Mouse (Mus musculus) skeletal muscle tissue, adult 2 months (tissue): Measurements from ENCODE around the gene Anapc7.
"Not testable (repeated sequence)": the region's sequence is repeated elsewhere in the genome, so short reads cannot be mapped to it uniquely, and the experiment has no call there.

Experiments used
- DNase-seq: peaks from one replicate; pipeline ENCODE4 v3.0.0-alpha.2; 2012; ENCODE audit warnings: low read depth, low spot score

The Anapc7 gene

GRCm38 (mm10) chr5:122450913-122451317 is 29.4 kb downstream of the Anapc7 start:
- no peak for DNase-seq

GRCm38 (mm10) chr5:122451324-122451723 is 29.8 kb downstream of the Anapc7 start:
- no peak for DNase-seq

DNA sequence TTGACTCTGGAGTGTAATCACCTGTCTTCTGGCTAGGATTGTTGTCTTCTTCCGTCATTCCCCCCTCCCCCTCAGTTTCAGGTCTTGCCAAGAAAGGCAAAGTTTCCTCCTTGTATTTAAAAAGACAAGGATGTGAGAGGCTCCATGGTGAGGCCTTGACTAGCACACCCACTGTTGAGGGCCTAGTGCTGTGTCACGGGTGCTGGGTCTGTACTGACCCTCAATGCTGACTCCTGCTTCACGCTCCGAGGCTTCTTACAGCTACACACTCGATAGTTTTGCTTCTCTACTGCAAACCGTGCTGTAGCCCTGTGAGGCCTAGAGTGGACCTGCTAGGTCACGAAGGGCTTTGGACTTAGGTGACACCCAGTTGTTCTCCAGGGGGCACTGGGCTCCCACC is 30.7 kb downstream of the Anapc7 start:
- no peak for DNase-seq

- DNase-seq: no peak
Measured at GRCm38 (mm10) chr5:122453188-122453587, 31.7 kb downstream of the Anapc7 start.

DNA sequence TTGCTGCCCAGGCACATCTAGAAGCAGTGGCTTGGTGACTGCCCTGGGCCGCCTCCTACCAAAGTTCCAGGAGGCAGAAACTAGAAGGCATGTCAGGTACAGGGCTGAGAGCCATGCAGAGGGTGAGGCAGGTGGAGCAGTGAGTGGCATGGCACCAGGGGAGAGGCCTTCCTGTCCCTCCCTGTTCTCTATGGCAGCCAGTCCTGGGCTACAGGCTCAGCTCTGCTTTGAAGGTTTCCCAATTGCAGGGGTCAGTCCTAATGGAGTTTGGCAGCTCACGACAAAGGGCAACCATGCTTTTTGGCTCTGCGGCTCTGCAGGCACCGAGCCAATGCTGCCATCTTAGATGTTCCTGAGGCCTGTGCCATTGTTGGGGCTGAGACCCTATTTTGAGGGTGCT is 32.9 kb downstream of the Anapc7 start:
- no peak for DNase-seq

DNA sequence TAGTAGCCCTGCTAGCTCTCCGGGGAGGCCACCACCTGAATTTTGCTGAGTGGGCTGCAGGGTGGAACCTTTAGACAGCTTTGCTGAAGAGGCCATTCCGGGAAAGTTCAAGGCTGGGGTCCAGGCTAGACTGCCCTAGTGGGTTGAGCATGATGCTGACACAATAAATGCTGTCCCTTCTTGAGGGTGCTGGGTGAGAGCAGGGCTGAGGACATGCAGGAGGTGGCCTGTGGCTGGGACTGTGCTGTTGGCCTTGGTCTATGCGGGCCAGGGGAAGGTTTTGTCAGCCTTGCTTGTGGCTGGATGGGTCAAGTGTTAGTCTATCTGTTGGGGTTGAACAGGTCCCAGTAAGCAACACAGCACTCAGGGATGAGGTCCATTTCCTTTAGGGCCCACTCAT is 33.4 kb downstream of the Anapc7 start:
- DNase-seq: no peak

GRCm38 (mm10) chr5:122455584-122455983 is 34.1 kb downstream of the Anapc7 start:
- no peak for DNase-seq

DNA sequence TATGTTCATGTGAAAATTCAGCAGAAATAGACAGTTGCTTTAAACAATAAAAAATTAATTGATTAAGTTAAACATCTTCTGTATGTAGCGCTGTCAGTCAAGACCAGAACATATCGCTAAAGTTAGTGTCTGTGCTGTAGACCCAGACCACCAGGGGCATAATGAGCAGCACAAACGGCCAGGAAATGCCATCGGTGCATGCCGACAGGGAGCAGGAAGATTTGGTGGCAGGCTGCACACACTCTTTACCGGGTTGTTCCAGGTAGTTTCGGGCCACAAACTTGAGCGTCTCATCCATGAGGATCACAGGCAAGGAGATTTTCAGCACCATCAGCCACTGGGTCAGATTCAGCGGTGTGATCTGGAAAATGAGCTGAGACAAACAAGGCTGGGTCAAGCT is 35.6 kb downstream of the Anapc7 start:
- not testable (repeated sequence) for DNase-seq

- no peak for DNase-seq
Measured at GRCm38 (mm10) chr5:122458066-122458465, 36.6 kb downstream of the Anapc7 start.

DNA sequence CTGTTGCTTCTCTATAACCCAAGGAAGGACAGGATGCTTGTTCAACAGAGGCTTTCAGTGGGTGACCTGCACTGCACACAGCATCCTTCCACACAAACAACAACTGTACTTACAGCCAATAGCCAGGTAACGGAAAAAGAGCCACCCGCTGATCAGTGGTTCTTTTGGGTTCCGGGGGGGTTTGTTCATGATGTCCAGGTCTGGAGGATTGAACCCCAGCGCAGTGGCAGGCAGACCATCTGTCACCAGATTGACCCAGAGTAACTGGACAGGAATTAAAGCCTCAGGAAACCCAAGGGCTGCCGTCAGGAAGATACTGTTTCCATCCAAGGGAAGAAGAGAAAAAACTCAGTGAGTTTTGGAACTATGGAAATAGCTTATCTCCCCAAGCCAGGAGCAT is 37.8 kb downstream of the Anapc7 start:
- no peak for DNase-seq

- no peak for DNase-seq
Measured at GRCm38 (mm10) chr5:122460656-122461055, 39.2 kb downstream of the Anapc7 start.

DNA sequence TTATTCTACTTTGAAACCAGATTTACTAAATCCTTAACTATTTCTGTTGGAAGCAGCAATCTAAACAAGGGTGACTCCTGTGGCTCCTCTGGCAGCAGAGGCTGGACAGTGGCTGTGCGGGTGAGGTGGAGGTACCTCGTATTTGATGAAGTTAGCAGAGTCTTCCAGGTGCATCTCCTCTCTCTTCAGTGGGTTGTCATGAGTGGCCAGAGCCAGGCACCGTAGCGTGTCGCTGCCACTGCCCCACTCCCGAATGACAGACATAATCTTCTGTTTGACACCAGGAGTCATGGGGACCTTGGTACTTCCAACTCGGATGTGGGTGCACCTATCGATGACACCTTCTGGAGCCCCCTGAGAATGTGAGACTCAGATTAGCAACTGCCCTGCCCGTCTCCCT is 39.9 kb downstream of the Anapc7 start:
- DNase-seq: no peak

DNA sequence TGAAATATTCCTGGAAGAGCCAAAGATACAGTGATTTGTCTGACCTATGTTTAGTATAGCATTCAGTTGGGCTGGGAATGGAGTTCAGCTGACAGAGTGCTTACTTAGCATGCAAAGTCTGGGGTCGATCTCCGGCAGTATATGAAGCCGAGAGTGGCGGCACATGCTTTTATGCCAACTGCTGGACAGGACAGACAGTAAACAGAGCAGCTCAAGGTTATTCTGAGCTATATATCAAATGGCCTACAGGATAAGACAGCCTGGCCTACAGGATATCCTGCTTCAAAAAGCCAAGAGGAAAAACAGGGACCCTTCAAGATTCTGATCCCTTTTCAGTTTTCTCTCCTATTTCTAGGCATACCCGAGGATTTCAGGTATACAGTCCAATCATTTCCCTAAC is 50.2 kb downstream of the Anapc7 start:
- no peak for DNase-seq

DNA sequence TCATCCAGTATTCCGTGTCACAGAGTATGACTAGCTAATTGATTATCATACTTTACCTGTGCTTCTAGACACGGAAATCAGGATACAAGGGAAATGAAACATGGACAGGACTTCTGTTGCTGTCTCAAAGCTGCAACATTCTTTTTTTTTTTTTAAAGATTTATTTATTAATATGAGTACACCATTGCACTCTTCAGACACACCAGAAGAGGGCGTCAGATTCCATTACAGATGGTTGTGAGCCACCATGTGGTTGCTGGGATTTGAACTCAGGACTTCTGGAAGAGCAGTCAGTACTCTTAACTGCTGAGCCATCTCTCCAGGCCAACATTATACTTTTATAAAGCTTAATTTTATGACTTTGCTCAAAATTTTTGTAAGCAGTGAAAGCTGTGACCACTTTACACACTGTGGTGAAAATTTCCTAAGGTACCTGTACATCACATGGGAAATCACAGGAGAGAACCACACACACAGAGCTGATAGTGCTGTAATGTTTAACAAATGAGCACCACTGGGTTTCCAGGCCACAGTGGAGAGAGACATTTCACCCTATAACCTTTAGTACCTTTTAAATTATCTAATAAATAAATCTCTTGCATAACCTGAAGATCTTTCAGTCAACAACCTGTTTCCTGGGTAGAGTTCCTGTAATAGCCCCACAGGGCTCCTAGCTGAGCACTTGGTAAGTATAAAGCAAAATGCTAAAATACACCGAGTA is 53.3 kb downstream of the Anapc7 start:
- no peak for DNase-seq

DNA sequence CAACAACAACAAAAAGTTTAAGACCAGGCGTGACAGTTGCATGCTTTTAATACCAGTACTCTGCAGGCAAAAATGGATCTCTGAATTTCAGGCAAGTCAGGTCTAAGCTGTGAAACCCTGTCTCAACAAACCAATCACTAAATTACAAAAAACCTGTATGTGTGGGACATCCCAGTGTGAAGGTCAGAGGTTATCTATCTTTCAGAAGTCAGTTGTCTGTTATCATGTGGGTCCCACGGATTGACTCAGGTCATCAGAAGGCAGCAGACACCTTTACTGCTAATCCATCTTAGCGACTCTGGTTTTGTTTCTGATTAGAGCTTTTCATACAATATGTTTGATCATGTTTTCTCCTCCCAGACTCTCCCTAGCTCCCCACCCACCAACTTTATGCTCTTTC is 54.6 kb downstream of the Anapc7 start:
- no peak for DNase-seq

GRCm38 (mm10) chr5:122477492-122477891 is 56.0 kb downstream of the Anapc7 start:
- DNase-seq: no peak

DNA sequence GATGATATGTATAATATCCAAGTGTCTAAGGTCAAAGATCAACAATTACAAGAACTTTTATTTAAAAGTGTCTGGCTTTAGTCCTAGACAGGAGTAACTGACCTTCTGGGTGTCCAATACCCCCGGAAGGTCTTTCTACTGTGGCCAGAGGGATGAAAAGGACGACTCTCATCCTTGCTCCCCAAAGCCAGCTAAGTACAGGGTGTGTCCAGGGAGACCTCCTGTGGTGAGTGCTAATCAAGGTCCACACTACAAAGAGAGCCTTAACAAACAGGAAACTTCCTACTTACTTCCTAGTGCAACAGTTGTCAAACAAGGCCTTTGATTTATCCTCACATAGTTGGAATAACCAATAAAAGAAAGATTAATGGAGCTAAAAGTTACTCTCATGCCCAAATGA is 57.6 kb downstream of the Anapc7 start:
- no peak for DNase-seq

- peak; percentile 26 for DNase-seq
Measured at GRCm38 (mm10) chr5:122481844-122482243, 60.4 kb downstream of the Anapc7 start.

GRCm38 (mm10) chr5:122482733-122483391 is 61.4 kb downstream of the Anapc7 start:
- no peak for DNase-seq

GRCm38 (mm10) chr5:122486243-122486642 is 64.8 kb downstream of the Anapc7 start:
- not testable (repeated sequence) for DNase-seq

GRCm38 (mm10) chr5:122487825-122488224 is 66.3 kb downstream of the Anapc7 start:
- DNase-seq: no peak

DNA sequence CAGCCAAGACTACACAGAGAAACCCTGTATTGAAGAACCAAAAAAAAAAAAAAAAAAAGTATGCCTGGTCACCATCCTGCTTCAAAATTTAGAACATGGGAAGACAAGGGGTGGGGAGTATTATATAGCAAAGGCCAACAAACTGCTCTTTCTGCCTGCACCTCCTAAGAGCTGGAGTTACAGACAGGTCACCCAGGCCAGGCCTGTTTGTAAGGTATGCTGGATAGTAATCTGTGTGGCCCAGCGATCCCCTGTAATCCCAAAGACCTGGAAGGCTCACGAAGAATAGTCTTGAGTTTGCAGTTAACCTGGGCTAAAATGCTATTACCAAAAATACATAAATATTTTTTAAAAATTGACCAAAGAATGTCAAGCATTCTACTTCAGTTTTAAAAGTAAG is 68.7 kb downstream of the Anapc7 start:
- no peak for DNase-seq

DNA sequence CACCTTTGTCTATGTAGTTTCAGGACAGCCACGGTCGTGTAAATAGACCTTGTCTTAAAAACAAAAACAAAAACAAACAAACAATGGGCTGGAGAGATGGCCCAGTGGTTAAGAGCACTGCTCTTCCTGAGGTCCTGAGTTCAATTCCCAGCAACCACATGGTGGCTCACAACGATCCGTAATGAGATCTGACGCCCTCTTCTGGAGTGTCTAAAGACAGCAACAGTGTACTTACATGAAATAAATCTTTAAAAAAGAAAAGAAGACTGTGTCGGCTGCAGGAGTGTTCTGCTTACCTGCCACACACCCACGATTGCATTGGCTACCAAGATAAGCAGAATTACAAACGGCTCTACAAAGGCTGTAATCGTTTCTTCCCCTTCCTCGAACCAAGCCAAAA is 69.9 kb downstream of the Anapc7 start:
- no peak for DNase-seq
